Mouse (Mus musculus) forebrain, embryonic 10.5 days (tissue): ENCODE measurements around the gene Cyth3. TPM values are rescaled to one million over a fixed set of nuclear protein-coding genes. Genes with fewer than 3 reads are reported as not detected.

Experiments used
- DNase-seq: peaks from one replicate; pipeline ENCODE4 v3.0.0-alpha.2; 2017; ENCODE audit warnings: low spot score; ENCODE audit errors: extremely low spot score
- H3K27ac ChIP-seq: fragments of 300-500 bp; sonication (generic); 2 replicates; pipeline ENCODE4 v1.5.1; 2016; ENCODE audit warnings: mild to moderate bottlenecking
- H3K27me3 ChIP-seq: fragments of 300-500 bp; sonication (generic); 2 replicates; pipeline ENCODE4 v1.6.1; 2016; ENCODE audit warnings: mild to moderate bottlenecking; ENCODE audit not compliant: poor library complexity, severe bottlenecking
- H3K36me3 ChIP-seq: fragments of 300-500 bp; sonication (generic); replicated peaks from 2 replicates; pipeline ENCODE4 v1.6.1; 2016; ENCODE audit warnings: mild to moderate bottlenecking, moderate library complexity
- H3K4me1 ChIP-seq: fragments of 300-500 bp; sonication (generic); 2 replicates; pipeline ENCODE4 v1.6.1; 2016
- H3K4me3 ChIP-seq: fragments of 300-500 bp; sonication (generic); 2 replicates; pipeline ENCODE4 v1.5.1; 2016; ENCODE audit warnings: mild to moderate bottlenecking, moderate library complexity
- H3K9me3 ChIP-seq: fragments of 300-500 bp; sonication (generic); 2 replicates; pipeline ENCODE4 v1.6.1; 2016; ENCODE audit warnings: mild to moderate bottlenecking, moderate library complexity
- WGBS: fragments of 180-500 bp; shearing (Covaris S2); methylation state at CpG from one replicate; pipeline ENCODE4 v1.1.7; 2016; 5-methylcytosine and 5-hydroxymethylcytosine counted together
- polyA plus RNA-seq: library from polyadenylated mRNA; unstranded; fragments of >200 nt; fragmentation: Nextera tagmentation; extraction: Ambion mirVana; gene quantifications from 2 replicates; pipeline ENCODE4 v1.2.1, GENCODE M21; 2016

The Cyth3 gene
- polyA plus RNA-seq, 1 experiment from 2014 or later = 31.6 TPM

GRCm38 (mm10) chr5:143663074-143663687 is 40.9 kb downstream of the Cyth3 start:
- H3K4me3 ChIP-seq = no peak overlapping the region
- H3K27ac ChIP-seq = no peak overlapping the region
- H3K9me3 ChIP-seq = no peaks in the 10 kb centered on the region
- H3K27me3 ChIP-seq = no peaks in the 10 kb centered on the region
- DNase-seq = no peak
- no peaks in the 10 kb centered on the region for H3K4me1 ChIP-seq
- no peaks in the 10 kb centered on the region for H3K36me3 ChIP-seq
- 94% methylated on average over 7 of the region's 7 CpGs for WGBS

GRCm38 (mm10) chr5:143665561-143665960 is 43.3 kb downstream of the Cyth3 start:
- no peak overlapping the region for H3K4me3 ChIP-seq
- DNase-seq = no peak
- no peaks in the 10 kb centered on the region for H3K36me3 ChIP-seq
- H3K27ac ChIP-seq = no peak overlapping the region
- no peaks in the 10 kb centered on the region for H3K27me3 ChIP-seq
- peaks cover 7% of the 10 kb centered on the region for H3K4me1 ChIP-seq
- WGBS = 92% methylated on average over 2 of the region's 2 CpGs
- no peaks in the 10 kb centered on the region for H3K9me3 ChIP-seq

GRCm38 (mm10) chr5:143666015-143666414 is 43.8 kb downstream of the Cyth3 start:
- 92% methylated on average over 1 of the region's 1 CpGs for WGBS
- Histone ChIP-seq H3K36me3 (no peaks in the 10 kb centered on the region), H3K4me3 (no peak overlapping the region), H3K9me3 (no peaks in the 10 kb centered on the region), H3K27ac (no peak overlapping the region), H3K4me1 (peaks cover 7% of the 10 kb centered on the region), H3K27me3 (no peaks in the 10 kb centered on the region)
- DNase-seq = no peak

GRCm38 (mm10) chr5:143668884-143669283 is 46.6 kb downstream of the Cyth3 start:
- no peak for DNase-seq
- H3K9me3 ChIP-seq = no peaks in the 10 kb centered on the region
- no peaks in the 10 kb centered on the region for H3K27me3 ChIP-seq
- H3K36me3 ChIP-seq = no peaks in the 10 kb centered on the region
- WGBS = 71% methylated on average over 2 of the region's 2 CpGs
- H3K4me1 ChIP-seq = peaks cover 10% of the 10 kb centered on the region
- no peak overlapping the region for H3K27ac ChIP-seq
- no peak overlapping the region for H3K4me3 ChIP-seq

- Histone ChIP-seq H3K27me3 (no peaks in the 10 kb centered on the region), H3K9me3 (no peaks in the 10 kb centered on the region), H3K36me3 (no peaks in the 10 kb centered on the region), H3K27ac (no peak overlapping the region), H3K4me3 (no peak overlapping the region), H3K4me1 (peaks cover 10% of the 10 kb centered on the region)
- DNase-seq = no peak
- WGBS = 54% methylated on average over 2 of the region's 2 CpGs
These were observed 47.1 kb downstream of the Cyth3 start for GRCm38 (mm10) chr5:143669393-143669792.

- WGBS = 84% methylated on average over 2 of the region's 2 CpGs
- no peak overlapping the region for H3K27ac ChIP-seq
These were observed 47.6 kb downstream of the Cyth3 start for GRCm38 (mm10) chr5:143669839-143670238.

GRCm38 (mm10) chr5:143670740-143671415 is 48.6 kb downstream of the Cyth3 start:
- Histone ChIP-seq H3K36me3 (no peaks in the 10 kb centered on the region), H3K9me3 (no peaks in the 10 kb centered on the region), H3K4me1 (peaks cover 10% of the 10 kb centered on the region), H3K4me3 (no peak overlapping the region), H3K27ac (no peak overlapping the region), H3K27me3 (no peaks in the 10 kb centered on the region)
- DNase-seq = no peak
- 90% methylated on average over 6 of the region's 6 CpGs for WGBS

More at GRCm38 (mm10) chr5:143669839-143670238, 47.6 kb downstream of the Cyth3 start:
- Histone ChIP-seq H3K4me3 (no peak overlapping the region), H3K36me3 (no peaks in the 10 kb centered on the region), H3K9me3 (no peaks in the 10 kb centered on the region), H3K4me1 (peaks cover 10% of the 10 kb centered on the region), H3K27me3 (no peaks in the 10 kb centered on the region)
- DNase-seq = no peak

- Histone ChIP-seq H3K36me3 (no peaks in the 10 kb centered on the region), H3K4me3 (no peak overlapping the region), H3K27me3 (no peaks in the 10 kb centered on the region), H3K27ac (no peak overlapping the region), H3K4me1 (peaks cover 11% of the 10 kb centered on the region), H3K9me3 (no peaks in the 10 kb centered on the region)
- 88% methylated on average over 5 of the region's 5 CpGs for WGBS
- no peak for DNase-seq
These were observed 52.3 kb downstream of the Cyth3 start for GRCm38 (mm10) chr5:143674576-143674975.

- no peak overlapping the region for H3K4me3 ChIP-seq
- DNase-seq = no peak
- H3K4me1 ChIP-seq = peaks cover 11% of the 10 kb centered on the region; the same call in 1 of the 2 replicates
- no peaks in the 10 kb centered on the region for H3K36me3 ChIP-seq
- H3K27ac ChIP-seq = no peak overlapping the region
- no peaks in the 10 kb centered on the region for H3K27me3 ChIP-seq
- H3K9me3 ChIP-seq = no peaks in the 10 kb centered on the region
- 89% methylated on average over 5 of the region's 5 CpGs for WGBS
These were observed 54.2 kb downstream of the Cyth3 start for GRCm38 (mm10) chr5:143676218-143676985.

- H3K27ac ChIP-seq = no peak overlapping the region
- no peaks in the 10 kb centered on the region for H3K27me3 ChIP-seq
- no peaks in the 10 kb centered on the region for H3K36me3 ChIP-seq
- WGBS = 83% methylated on average over 4 of the region's 4 CpGs
- H3K9me3 ChIP-seq = no peaks in the 10 kb centered on the region
- no peak overlapping the region for H3K4me3 ChIP-seq
- H3K4me1 ChIP-seq = peaks cover 9% of the 10 kb centered on the region; the same call in 1 of the 2 replicates
- DNase-seq = no peak
These were observed 55.1 kb downstream of the Cyth3 start for GRCm38 (mm10) chr5:143677363-143677762.

GRCm38 (mm10) chr5:143678634-143679271 is 56.5 kb downstream of the Cyth3 start:
- DNase-seq = no peak
- Histone ChIP-seq H3K4me3 (no peak overlapping the region), H3K9me3 (no peaks in the 10 kb centered on the region), H3K27me3 (no peaks in the 10 kb centered on the region), H3K27ac (no peak overlapping the region), H3K36me3 (no peaks in the 10 kb centered on the region), H3K4me1 (peaks cover 12% of the 10 kb centered on the region)
- 89% methylated on average over 6 of the region's 6 CpGs for WGBS

GRCm38 (mm10) chr5:143679654-143680053 is 57.4 kb downstream of the Cyth3 start:
- no peak overlapping the region for H3K4me3 ChIP-seq
- 70% methylated on average over 6 of the region's 6 CpGs for WGBS
- no peak for DNase-seq

More at GRCm38 (mm10) chr5:143679654-143680053, 57.4 kb downstream of the Cyth3 start:
- Histone ChIP-seq H3K27ac (no peak overlapping the region), H3K36me3 (no peaks in the 10 kb centered on the region), H3K4me1 (peaks cover 17% of the 10 kb centered on the region), H3K9me3 (no peaks in the 10 kb centered on the region), H3K27me3 (no peaks in the 10 kb centered on the region)
